Mouse (Mus musculus) intestine, embryonic 16.5 days (tissue): Measurements from ENCODE around the gene Cyp2w1. TPM values are rescaled to one million over a fixed set of nuclear protein-coding genes. Genes with fewer than 3 reads are reported as not detected.
A peak's percentile ranks its signal among the peaks of the same experiment; 100 is the strongest.

Experiments
- ATAC-seq: fragments of 200-750 bp; cut with Nextera tagmentation; 2 replicates; pipeline ENCODE4 v1.8.0; 2017; ENCODE audit warnings: moderate TSS enrichment, moderate library complexity
- H3K27ac ChIP-seq: fragments of 300-500 bp; sonication (generic); 2 replicates; pipeline ENCODE4 v1.5.1; 2014; ENCODE audit warnings: mild to moderate bottlenecking, low read length
- H3K27me3 ChIP-seq: fragments of 300-500 bp; sonication (generic); replicated peaks from 2 replicates; pipeline ENCODE4 v1.6.1; 2014; ENCODE audit warnings: low read length, control low read depth, mixed read lengths; ENCODE audit not compliant: control insufficient read depth, insufficient read depth
- H3K36me3 ChIP-seq: fragments of 300-500 bp; sonication (generic); 2 replicates; pipeline ENCODE4 v1.6.1; 2014; ENCODE audit warnings: low read length, control low read depth; ENCODE audit not compliant: control insufficient read depth, insufficient read depth
- H3K4me1 ChIP-seq: fragments of 300-500 bp; sonication (generic); 2 replicates; pipeline ENCODE4 v1.6.1; 2014; ENCODE audit warnings: low read length, control low read depth, mixed read lengths; ENCODE audit not compliant: control insufficient read depth, insufficient read depth
- H3K4me2 ChIP-seq: fragments of 300-500 bp; sonication (generic); 2 replicates; pipeline ENCODE4 v1.6.1; 2014; ENCODE audit warnings: low read depth, low read length, control low read depth
- H3K4me3 ChIP-seq: fragments of 300-500 bp; sonication (generic); 2 replicates; pipeline ENCODE4 v1.5.1; 2014; ENCODE audit warnings: mild to moderate bottlenecking, low read length
- H3K9ac ChIP-seq: fragments of 300-500 bp; sonication (generic); 2 replicates; pipeline ENCODE4 v1.6.1; 2014; ENCODE audit warnings: low read depth, low read length
- H3K9me3 ChIP-seq: fragments of 300-500 bp; sonication (generic); 2 replicates; pipeline ENCODE4 v1.6.1; 2016; ENCODE audit warnings: low read length, control low read depth; ENCODE audit not compliant: control insufficient read depth
- WGBS: fragments of 180-500 bp; shearing (Covaris S2); extraction: QIAGEN DNeasy Blood & Tissue Kit; methylation state at CpG from one replicate; pipeline ENCODE4 v1.1.7; 2014; 5-methylcytosine and 5-hydroxymethylcytosine counted together
- polyA plus RNA-seq: library from polyadenylated mRNA; unstranded; fragments of >200 nt; fragmentation: Nextera tagmentation; extraction: Ambion mirVana; gene quantifications from 2 replicates; pipeline ENCODE4 v1.2.1, GENCODE M21; 2015

Cyp2w1 gene
- polyA plus RNA-seq, 1 experiment from 2014 or later, result 33.9 TPM

- 63% methylated on average over 18 of the region's 18 CpGs for WGBS
- Histone ChIP-seq H3K4me2 (no peak within 1 kb of the TSS), H3K4me1 (peaks cover 54% of the 10 kb centered on the region), H3K9me3 (no peaks in the 10 kb centered on the region), H3K27me3 (no peaks in the 10 kb centered on the region), H3K36me3 (no peaks in the 10 kb centered on the region), H3K4me3 (no peak within 1 kb of the TSS), H3K9ac (peak within 1 kb of the TSS; percentile 48; the same call in 1 of the 2 replicates), H3K27ac (peak within 1 kb of the TSS; percentile 76)
- no peak for ATAC-seq
Measured at GRCm38 (mm10) chr5:139377468-139378270, 25.3 kb downstream of the Cyp2w1 start, which contains the start of gene Gpr146. Gpr146 (plus strand) TSS chr5:139377697.

DNA sequence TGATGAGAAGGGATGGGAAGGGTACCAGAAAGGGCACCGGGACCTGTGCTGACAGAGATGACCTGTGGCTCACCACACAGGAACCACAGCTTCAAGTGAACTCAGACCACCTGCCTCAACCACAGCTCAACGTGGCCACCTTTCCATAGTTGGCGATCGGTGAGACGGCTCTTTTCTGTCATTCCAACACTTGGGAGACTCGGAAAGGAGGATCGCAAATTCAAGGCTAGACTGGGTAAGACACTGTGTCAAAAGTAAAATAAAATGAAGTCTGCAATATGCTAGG, 25.8 kb downstream of the Cyp2w1 start:
- Histone ChIP-seq H3K36me3 (no peaks in the 10 kb centered on the region), H3K27ac (peak overlapping the region; percentile 52; the same call in 1 of the 2 replicates), H3K4me2 (no peak overlapping the region), H3K9me3 (no peaks in the 10 kb centered on the region), H3K27me3 (no peaks in the 10 kb centered on the region), H3K4me3 (no peak overlapping the region), H3K4me1 (peaks cover 54% of the 10 kb centered on the region), H3K9ac (no peak overlapping the region)
- no peak for ATAC-seq
- 87% methylated on average over 7 of the region's 7 CpGs for WGBS

- Histone ChIP-seq H3K4me3 (no peak overlapping the region), H3K9me3 (no peaks in the 10 kb centered on the region), H3K36me3 (no peaks in the 10 kb centered on the region), H3K9ac (peak overlapping the region; percentile 43; the same call in 1 of the 2 replicates), H3K4me2 (peak overlapping the region; percentile 26; the same call in 1 of the 2 replicates), H3K4me1 (peaks cover 52% of the 10 kb centered on the region), H3K27me3 (no peaks in the 10 kb centered on the region), H3K27ac (peak overlapping the region; percentile 76)
- ATAC-seq, result peak; percentile 30; the same call in 1 of the 2 replicates
- whole genome bisulfite sequencing, result 33% methylated on average over 21 of the region's 21 CpGs
Measured at GRCm38 (mm10) chr5:139378986-139379629, 26.7 kb downstream of the Cyp2w1 start.

GRCm38 (mm10) chr5:139379771-139380384, 27.5 kb downstream of the Cyp2w1 start:
- 16% methylated on average over 8 of the region's 8 CpGs for WGBS
- peak overlapping the region; percentile 69 for H3K4me3 ChIP-seq
- H3K4me1 ChIP-seq, result peaks cover 55% of the 10 kb centered on the region
- ATAC-seq, result no peak; the same call in 1 of the 2 replicates
- H3K9ac ChIP-seq, result peak overlapping the region; percentile 44
- no peaks in the 10 kb centered on the region for H3K27me3 ChIP-seq
- no peaks in the 10 kb centered on the region for H3K9me3 ChIP-seq
- peak overlapping the region; percentile 93 for H3K4me2 ChIP-seq
- H3K36me3 ChIP-seq, result no peaks in the 10 kb centered on the region
- peak overlapping the region; percentile 63 for H3K27ac ChIP-seq

DNA sequence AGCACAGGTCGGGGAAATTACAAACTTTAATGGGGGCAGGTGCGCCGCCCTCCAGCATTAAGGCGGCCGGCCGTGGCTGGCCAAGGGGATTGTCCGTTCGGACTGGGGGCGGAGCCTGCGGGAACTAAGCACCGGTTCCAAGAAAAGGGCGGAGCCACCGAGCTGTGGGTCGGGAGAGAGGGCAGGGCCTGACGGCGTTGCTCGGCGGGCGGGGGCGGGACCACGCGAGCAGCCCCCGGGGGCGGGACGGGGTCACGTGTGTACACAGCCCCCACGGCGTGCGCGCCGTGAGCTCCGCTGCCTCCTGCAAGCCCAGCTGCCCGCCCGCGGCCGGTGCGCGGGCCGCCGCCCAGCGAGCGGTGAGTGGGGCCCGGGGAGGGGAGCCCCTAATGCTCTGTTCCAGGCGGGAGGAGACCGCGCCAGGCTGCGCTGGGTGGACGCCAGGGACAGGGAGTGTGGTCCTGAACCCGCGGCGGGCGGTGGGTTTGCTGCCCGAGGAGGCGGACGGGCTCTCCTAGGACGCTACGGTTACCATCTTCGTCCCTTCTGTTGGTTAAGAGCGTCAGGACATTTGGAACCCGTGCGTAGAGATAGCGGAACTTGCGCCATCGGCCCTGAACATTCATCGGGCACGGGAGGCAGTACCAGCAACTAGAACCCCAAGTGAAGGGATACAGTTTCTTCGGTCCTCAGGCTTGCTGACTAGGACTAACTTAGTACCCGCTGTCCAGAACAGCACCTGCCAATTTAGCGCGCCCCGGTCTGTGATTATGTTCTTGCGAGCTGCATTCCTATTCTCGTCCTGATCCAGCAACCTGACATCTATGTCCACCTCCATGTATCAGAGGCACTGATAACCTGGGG, 28.2 kb downstream of the Cyp2w1 start:
- peak overlapping the region; percentile 93 for H3K4me2 ChIP-seq
- no peaks in the 10 kb centered on the region for H3K9me3 ChIP-seq
- WGBS, result 1% methylated on average over 68 of the region's 73 CpGs
- peak; percentile 81 for ATAC-seq
- H3K27ac ChIP-seq, result peak overlapping the region; percentile 63
- H3K9ac ChIP-seq, result peak overlapping the region; percentile 76
- H3K27me3 ChIP-seq, result no peaks in the 10 kb centered on the region
- peak overlapping the region; percentile 69 for H3K4me3 ChIP-seq
- no peaks in the 10 kb centered on the region for H3K36me3 ChIP-seq
- peaks cover 55% of the 10 kb centered on the region for H3K4me1 ChIP-seq

DNA sequence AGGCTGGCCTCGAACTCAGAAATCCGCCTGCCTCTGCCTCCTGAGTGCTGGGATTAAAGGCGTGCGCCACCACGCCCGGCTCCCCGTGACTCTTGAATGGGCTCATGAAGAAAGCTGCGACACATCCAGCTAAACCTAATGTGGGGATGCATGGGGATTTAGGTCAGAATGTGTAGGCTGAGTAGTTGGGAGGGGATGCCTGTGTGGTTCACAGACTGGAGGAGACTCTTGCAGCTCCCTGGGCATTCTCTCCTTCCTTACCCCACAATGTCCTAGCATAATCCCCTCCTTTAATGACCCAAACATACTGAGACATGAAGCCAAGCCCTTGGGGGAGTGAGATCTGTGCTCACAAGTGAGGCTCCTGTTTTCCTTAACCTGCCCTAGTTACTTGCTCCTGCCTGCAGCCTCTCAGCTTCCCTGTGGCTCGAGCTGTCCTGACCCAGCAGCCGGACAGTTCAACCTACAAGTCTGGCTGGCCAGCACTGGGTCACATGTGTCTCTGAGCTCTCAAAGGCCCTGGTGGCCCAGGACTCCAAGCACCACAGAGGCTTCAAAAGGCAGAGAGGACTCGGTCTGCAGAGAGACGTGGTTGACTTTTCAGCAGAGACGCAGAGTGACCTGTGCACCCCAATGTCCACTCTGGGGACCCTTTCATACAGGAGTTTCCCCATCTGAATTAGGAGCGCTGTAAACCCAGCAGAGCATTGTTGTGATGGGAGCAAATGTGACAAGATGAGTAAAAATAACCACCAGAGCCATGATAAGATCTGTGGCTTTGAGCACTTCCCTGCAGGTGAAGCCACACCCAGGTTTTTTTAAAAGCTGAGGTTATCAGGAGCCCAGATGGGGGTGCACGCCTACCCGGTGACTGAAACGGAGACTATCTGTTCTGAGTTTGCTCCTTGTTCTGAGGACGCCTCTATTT, 29.4 kb downstream of the Cyp2w1 start:
- Histone ChIP-seq H3K9ac (peak overlapping the region; percentile 14; the same call in 1 of the 2 replicates), H3K27ac (peak overlapping the region; percentile 61; the same call in 1 of the 2 replicates), H3K4me2 (0 out of 2 replicates have a peak overlapping the region, but pooled peaks have one; percentile 93), H3K27me3 (no peaks in the 10 kb centered on the region), H3K4me3 (no peak overlapping the region), H3K9me3 (no peaks in the 10 kb centered on the region), H3K4me1 (peaks cover 52% of the 10 kb centered on the region), H3K36me3 (no peaks in the 10 kb centered on the region)
- peak; percentile 20; the same call in 1 of the 2 replicates for ATAC-seq
- 77% methylated on average over 18 of the region's 18 CpGs for WGBS

- Histone ChIP-seq H3K4me2 (no peak overlapping the region), H3K9me3 (no peaks in the 10 kb centered on the region), H3K27ac (peak overlapping the region; percentile 61; the same call in 1 of the 2 replicates), H3K4me1 (peaks cover 42% of the 10 kb centered on the region), H3K4me3 (no peak overlapping the region), H3K9ac (peak overlapping the region; percentile 14), H3K27me3 (no peaks in the 10 kb centered on the region), H3K36me3 (no peaks in the 10 kb centered on the region)
- ATAC-seq, result no peak
- WGBS, result 52% methylated on average over 8 of the region's 8 CpGs
Measured at GRCm38 (mm10) chr5:139382760-139383159, 30.3 kb downstream of the Cyp2w1 start.

DNA sequence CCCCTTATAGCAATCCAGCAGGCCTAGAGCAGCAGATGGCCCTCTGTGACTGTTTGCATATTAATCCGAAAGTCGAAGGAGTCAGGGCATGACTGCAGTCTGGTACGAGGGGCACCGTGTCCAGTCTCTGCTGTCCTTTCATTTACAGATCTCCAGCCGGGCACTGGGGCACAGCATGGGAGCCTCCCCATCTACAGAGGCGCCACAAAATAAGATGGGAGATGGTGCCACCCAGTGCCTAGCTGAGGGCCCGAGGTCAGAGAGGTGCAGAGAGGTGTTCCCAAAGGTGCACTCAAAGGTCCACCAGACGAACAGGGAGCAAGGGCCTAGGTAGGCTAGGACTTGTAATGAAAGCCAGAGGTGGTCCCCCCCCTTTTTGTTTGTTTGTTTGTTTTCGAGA, 30.8 kb downstream of the Cyp2w1 start:
- 72% methylated on average over 9 of the region's 9 CpGs for WGBS
- 0 out of 2 replicates have a peak overlapping the region, but pooled peaks have one; percentile 61 for H3K27ac ChIP-seq
- no peak overlapping the region for H3K4me2 ChIP-seq

More for the DNA sequence above, 30.8 kb downstream of the Cyp2w1 start:
- peaks cover 41% of the 10 kb centered on the region for H3K4me1 ChIP-seq
- no peaks in the 10 kb centered on the region for H3K36me3 ChIP-seq
- no peaks in the 10 kb centered on the region for H3K9me3 ChIP-seq
- ATAC-seq, result no peak
- no peak overlapping the region for H3K4me3 ChIP-seq
- H3K27me3 ChIP-seq, result no peaks in the 10 kb centered on the region
- H3K9ac ChIP-seq, result no peak overlapping the region
